Mouse (Mus musculus): Measurements from ENCODE around the gene Fos.

DNA sequence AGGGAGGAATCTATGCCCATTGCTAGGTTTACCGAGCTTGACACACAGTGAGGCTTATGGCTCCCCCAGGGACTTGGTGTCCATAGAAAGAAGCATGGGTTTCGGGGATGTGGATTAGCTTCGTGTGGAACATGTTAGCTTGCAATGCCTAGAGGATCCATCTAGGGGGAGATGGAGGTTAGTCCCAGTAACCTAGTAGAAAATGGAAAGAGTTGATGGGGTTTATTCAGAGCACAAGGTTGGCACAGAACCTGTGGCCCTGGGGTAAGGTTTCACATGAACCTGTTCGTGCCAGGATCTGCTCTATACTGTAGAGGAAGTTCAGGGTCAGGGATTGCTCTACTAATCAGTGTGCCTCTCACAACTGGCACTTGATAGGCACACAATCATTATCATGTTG is 9.5 kb downstream of the Fos start:
- TF ChIP-seq CTCF (IDR thresholded peaks at IDR 0.05; ENCODE audit: low read depth, low read length), result no peak
- TF ChIP-seq POLR2A (IDR thresholded peaks at IDR 0.05; ENCODE audit: extremely low read depth, insufficient read depth, low read length), result no peak
